Mouse (Mus musculus) ES-Bruce4 (cell line): ENCODE data around the gene Gm49361. TPM values are rescaled to one million over a fixed set of nuclear protein-coding genes. Genes with fewer than 3 reads are reported as not detected.

ENCODE experiments used
- H3K27ac ChIP-seq: 2 replicates; pipeline ENCODE4 v1.5.1; 2012; ENCODE audit warnings: low read length, inconsistent platforms; ENCODE audit not compliant: insufficient read depth
- H3K27me3 ChIP-seq: 2 replicates; pipeline ENCODE4 v1.6.1; 2012; ENCODE audit warnings: mild to moderate bottlenecking, low read length, inconsistent platforms; ENCODE audit not compliant: control insufficient read depth, poor library complexity, insufficient read depth, severe bottlenecking
- H3K36me3 ChIP-seq: 2 replicates; pipeline ENCODE4 v1.6.1; 2012; ENCODE audit warnings: inconsistent platforms, mild to moderate bottlenecking, low read length, moderate library complexity; ENCODE audit not compliant: control insufficient read depth, poor library complexity, insufficient read depth, severe bottlenecking
- H3K4me1 ChIP-seq: one replicate; pipeline ENCODE4 v1.8.1; 2011; ENCODE audit warnings: low read length; ENCODE audit not compliant: control insufficient read depth, insufficient read depth
- H3K4me3 ChIP-seq: 2 replicates; pipeline ENCODE4 v1.5.1; 2011; ENCODE audit warnings: low read depth, mild to moderate bottlenecking, low read length
- H3K9ac ChIP-seq: 2 replicates; pipeline ENCODE4 v1.6.1; 2012; ENCODE audit warnings: low read depth, mild to moderate bottlenecking, inconsistent platforms; ENCODE audit not compliant: poor library complexity, severe bottlenecking
- H3K9me3 ChIP-seq: replicated peaks from 2 replicates; pipeline ENCODE4 v1.6.1; 2012; ENCODE audit warnings: mild to moderate bottlenecking, low read length, inconsistent platforms; ENCODE audit not compliant: control insufficient read depth, poor library complexity, insufficient read depth, severe bottlenecking
- CTCF ChIP-seq: IDR thresholded peaks from one replicate; pipeline ENCODE4 v1.8.1; 2011; ENCODE audit warnings: low read depth, low read length
- EP300 ChIP-seq: IDR thresholded peaks from 2 replicates; pipeline ENCODE4 v1.6.1; 2011; ENCODE audit warnings: low read depth, low read length; ENCODE audit not compliant: insufficient read depth
- POLR2A ChIP-seq: IDR thresholded peaks from one replicate; pipeline ENCODE4 v1.8.1; 2011; ENCODE audit warnings: low read length; ENCODE audit not compliant: insufficient read depth
- polyA plus RNA-seq: library from polyadenylated mRNA; stranded (reverse); fragments of >200 nt; gene quantifications from 2 replicates; pipeline ENCODE4 v1.2.4, GENCODE M21; 2011; ENCODE audit warnings: low read depth; ENCODE audit not compliant: missing spikeins, insufficient read depth, insufficient read length

Gm49361 gene
- polyA plus RNA-seq, 1 experiment: not detected

- Histone ChIP-seq H3K27me3 (no peaks in the 10 kb centered on the region), H3K9me3 (no peaks in the 10 kb centered on the region), H3K36me3 (peaks cover 30% of the 10 kb centered on the region), H3K4me1 (no peaks in the 10 kb centered on the region), H3K9ac (no peak overlapping the region), H3K27ac (no peak overlapping the region), H3K4me3 (no peak overlapping the region)
- TF ChIP-seq POLR2A: no peak
- no peak for TF ChIP-seq EP300
- TF ChIP-seq CTCF: no peak
These were observed 128.2 kb downstream of the Gm49361 start for GRCm38 (mm10) chr14:57617675-57618074.

- Histone ChIP-seq H3K4me3 (no peak overlapping the region), H3K9me3 (no peaks in the 10 kb centered on the region), H3K36me3 (peaks cover 20% of the 10 kb centered on the region), H3K27ac (no peak overlapping the region), H3K27me3 (no peaks in the 10 kb centered on the region), H3K4me1 (no peaks in the 10 kb centered on the region), H3K9ac (no peak overlapping the region)
- no peak for TF ChIP-seq EP300
- TF ChIP-seq CTCF: no peak
- no peak for TF ChIP-seq POLR2A
These were observed 129.5 kb downstream of the Gm49361 start for GRCm38 (mm10) chr14:57616339-57616965.

- Histone ChIP-seq H3K27me3 (no peaks in the 10 kb centered on the region), H3K4me3 (no peak overlapping the region), H3K27ac (no peak overlapping the region), H3K9me3 (no peaks in the 10 kb centered on the region), H3K36me3 (peaks cover 18% of the 10 kb centered on the region), H3K9ac (no peak overlapping the region), H3K4me1 (no peaks in the 10 kb centered on the region)
- TF ChIP-seq POLR2A (no peak), CTCF (no peak), EP300 (no peak)
These were observed 130.1 kb downstream of the Gm49361 start for GRCm38 (mm10) chr14:57615828-57616227.

GRCm38 (mm10) chr14:57611034-57611433 is 134.9 kb downstream of the Gm49361 start:
- Histone ChIP-seq H3K36me3 (peaks cover 11% of the 10 kb centered on the region), H3K27ac (no peak overlapping the region), H3K27me3 (no peaks in the 10 kb centered on the region)

GRCm38 (mm10) chr14:57609816-57610329 is 136.0 kb downstream of the Gm49361 start:
- Histone ChIP-seq H3K27ac (no peak overlapping the region), H3K27me3 (no peaks in the 10 kb centered on the region), H3K4me1 (no peaks in the 10 kb centered on the region), H3K9me3 (no peaks in the 10 kb centered on the region), H3K4me3 (no peak overlapping the region), H3K36me3 (peaks cover 11% of the 10 kb centered on the region), H3K9ac (no peak overlapping the region)
- no peak for TF ChIP-seq EP300
- no peak for TF ChIP-seq POLR2A
- no peak for TF ChIP-seq CTCF

More at GRCm38 (mm10) chr14:57611034-57611433, 134.9 kb downstream of the Gm49361 start:
- Histone ChIP-seq H3K9me3 (no peaks in the 10 kb centered on the region), H3K9ac (no peak overlapping the region), H3K4me1 (no peaks in the 10 kb centered on the region), H3K4me3 (no peak overlapping the region)
- no peak for TF ChIP-seq CTCF
- no peak for TF ChIP-seq POLR2A
- TF ChIP-seq EP300: no peak

- Histone ChIP-seq H3K4me3 (no peak overlapping the region), H3K27ac (no peak overlapping the region), H3K9me3 (no peaks in the 10 kb centered on the region), H3K9ac (no peak overlapping the region), H3K36me3 (peaks cover 20% of the 10 kb centered on the region), H3K27me3 (no peaks in the 10 kb centered on the region), H3K4me1 (no peaks in the 10 kb centered on the region)
- TF ChIP-seq POLR2A: no peak
- no peak for TF ChIP-seq EP300
- no peak for TF ChIP-seq CTCF
These were observed 138.4 kb downstream of the Gm49361 start for GRCm38 (mm10) chr14:57607500-57607899.
